Mouse (Mus musculus) layer of hippocampus, adult 2 months (tissue): ENCODE results near the gene Vps53. TPM values are rescaled to one million over a fixed set of nuclear protein-coding genes. Genes with fewer than 3 reads are reported as not detected.

Source experiments
- DNase-seq, 2 experiments: peaks; one replicate each; pipeline ENCODE4 v3.0.0; 2022; ENCODE audit warnings: low spot score in 2 of 2
- H3K27ac ChIP-seq: fragments of 200-600 bp; 2 replicates; pipeline ENCODE4 v1.8.1; 2022
- H3K4me3 ChIP-seq: fragments of 200-600 bp; 2 replicates; pipeline ENCODE4 v1.8.1; 2022; ENCODE audit warnings: mild to moderate bottlenecking
- CTCF ChIP-seq: fragments of 200-600 bp; conservative IDR thresholded peaks from 2 replicates; pipeline ENCODE4 v1.8.1; 2022; ENCODE audit warnings: antibody characterized with exemption, mild to moderate bottlenecking, moderate library complexity
- total RNA-seq, 2 experiments: library from RNA; stranded (reverse); gene quantifications; 2 replicates each; pipeline ENCODE4 v1.2.3; 2021

Vps53 gene
- total RNA-seq, 2 experiments from 2014 or later: 97.1 to 103 TPM

GRCm38 (mm10) chr11:76125386-76125785 is 54.1 kb downstream of the Vps53 start:
- no peak overlapping the region for H3K4me3 ChIP-seq
- TF ChIP-seq CTCF: no peak
- H3K27ac ChIP-seq: peak overlapping the region; percentile 7; the same call in 1 of the 2 replicates
- no peak for DNase-seq

DNA sequence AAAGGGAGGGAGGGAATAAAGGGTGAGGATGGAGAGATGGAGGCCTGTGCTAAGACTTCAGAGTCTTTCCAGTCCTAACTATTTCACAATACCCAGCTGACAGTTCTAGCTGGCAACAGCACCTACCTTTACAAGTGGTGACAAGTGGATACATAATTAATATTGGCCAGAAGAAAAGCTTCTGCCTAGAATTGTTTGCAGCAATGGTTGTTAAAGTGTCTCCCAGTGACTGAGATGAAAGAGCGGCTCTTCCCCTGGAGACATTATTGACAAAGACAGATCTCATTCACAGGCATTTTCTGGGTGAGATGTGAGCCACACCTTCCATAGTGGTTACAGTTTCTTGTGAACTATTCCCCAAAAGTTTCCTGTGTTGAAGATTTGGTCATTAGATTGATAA is 55.9 kb downstream of the Vps53 start:
- Histone ChIP-seq H3K4me3 (no peak overlapping the region), H3K27ac (peak overlapping the region; percentile 2; the same call in 1 of the 2 replicates)
- no peak for DNase-seq
- no peak for TF ChIP-seq CTCF

DNA sequence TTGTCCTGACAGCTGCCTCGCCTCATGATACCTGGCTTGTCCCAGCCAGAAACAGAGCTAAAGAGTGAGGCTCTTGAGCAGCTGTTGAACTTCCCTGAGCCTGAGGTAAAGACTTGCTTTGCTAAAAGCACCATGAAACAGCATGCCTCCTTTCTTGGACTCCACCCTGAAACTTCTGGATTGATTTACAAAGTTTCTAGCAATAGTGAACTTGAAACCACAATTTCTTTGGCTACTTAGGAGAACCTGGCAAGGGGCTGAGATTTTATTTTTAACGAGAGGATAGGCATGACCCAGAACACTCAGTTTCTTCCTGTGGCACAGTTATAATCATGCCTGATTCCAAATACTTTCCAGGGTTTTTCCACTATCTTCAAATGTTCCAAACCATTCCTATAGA is 56.9 kb downstream of the Vps53 start:
- TF ChIP-seq CTCF: no peak
- H3K4me3 ChIP-seq: no peak overlapping the region
- H3K27ac ChIP-seq: peak overlapping the region; percentile 87; the same call in 1 of the 2 replicates
- no peak for DNase-seq

GRCm38 (mm10) chr11:76121086-76121485 is 58.4 kb downstream of the Vps53 start:
- DNase-seq: no peak
- TF ChIP-seq CTCF: no peak
- H3K4me3 ChIP-seq: no peak overlapping the region
- peak overlapping the region; percentile 87 for H3K27ac ChIP-seq

- peak overlapping the region; percentile 87 for H3K27ac ChIP-seq
- no peak overlapping the region for H3K4me3 ChIP-seq
- DNase-seq: peak; percentile 13 to 58
- TF ChIP-seq CTCF: no peak
Observed at GRCm38 (mm10) chr11:76120407-76120901, 59.0 kb downstream of the Vps53 start.

GRCm38 (mm10) chr11:76110416-76110815 is 69.0 kb downstream of the Vps53 start:
- Histone ChIP-seq H3K27ac (no peak overlapping the region), H3K4me3 (no peak overlapping the region)
- no peak for TF ChIP-seq CTCF
- no peak for DNase-seq

DNA sequence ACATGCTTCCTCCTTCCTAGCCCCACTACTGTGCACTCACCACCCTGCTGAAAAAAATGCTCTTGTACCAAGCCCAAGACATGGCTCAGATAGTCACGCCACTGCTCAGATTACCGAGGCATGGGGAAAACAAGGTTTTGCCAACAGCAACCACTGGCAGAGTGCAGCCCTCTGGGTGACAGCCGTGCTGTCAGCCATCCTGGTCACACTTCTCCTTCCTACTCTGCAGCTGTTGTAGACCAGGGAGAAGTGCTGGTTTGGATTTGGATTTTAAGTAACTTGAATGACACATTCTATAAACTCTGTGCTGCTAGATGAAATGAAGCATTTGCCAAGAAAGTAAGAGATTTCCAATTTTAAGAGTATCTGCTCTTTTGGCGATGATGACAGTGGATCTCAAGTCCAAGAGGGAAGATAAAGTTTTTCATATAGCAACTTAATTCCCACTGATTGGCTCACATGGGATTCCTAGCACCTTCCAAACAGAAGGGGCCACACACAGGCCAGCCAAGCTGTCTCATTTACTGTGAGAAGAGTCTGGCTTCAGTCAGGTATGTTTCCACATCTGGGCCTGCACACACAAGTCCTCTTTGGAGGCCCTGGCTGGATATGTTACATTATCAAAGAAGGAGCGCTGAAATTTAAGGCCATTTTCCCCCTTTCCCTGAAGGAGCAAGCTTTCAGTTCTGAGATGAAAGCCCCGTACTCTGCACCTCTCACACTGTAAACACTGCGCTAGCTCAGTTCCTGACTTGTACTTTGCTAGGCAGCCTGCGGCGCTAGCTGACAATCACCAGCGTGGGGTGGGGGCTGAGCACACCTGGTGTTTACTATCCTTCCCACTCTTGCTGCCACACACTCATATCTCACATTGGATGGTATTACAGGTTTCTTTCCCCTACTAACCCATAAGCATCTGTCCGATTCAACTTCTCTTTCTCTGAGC is 72.6 kb downstream of the Vps53 start:
- no peak for DNase-seq
- TF ChIP-seq CTCF: no peak
- no peak overlapping the region for H3K4me3 ChIP-seq
- H3K27ac ChIP-seq: no peak overlapping the region

- no peak for TF ChIP-seq CTCF
- DNase-seq: no peak
Observed at GRCm38 (mm10) chr11:76101154-76101553, 78.3 kb downstream of the Vps53 start.

GRCm38 (mm10) chr11:76099193-76099975 is 80.1 kb downstream of the Vps53 start:
- no peak for DNase-seq
- peak overlapping the region; percentile 23; the same call in 1 of the 2 replicates for H3K27ac ChIP-seq
- TF ChIP-seq CTCF: no peak
- no peak overlapping the region for H3K4me3 ChIP-seq

More at GRCm38 (mm10) chr11:76101154-76101553, 78.3 kb downstream of the Vps53 start:
- no peak overlapping the region for H3K4me3 ChIP-seq
- no peak overlapping the region for H3K27ac ChIP-seq

GRCm38 (mm10) chr11:76093610-76094009 is 85.8 kb downstream of the Vps53 start:
- Histone ChIP-seq H3K27ac (no peak overlapping the region), H3K4me3 (no peak overlapping the region)
- no peak for DNase-seq
- peak; percentile 66 for TF ChIP-seq CTCF

GRCm38 (mm10) chr11:76089776-76090175 is 89.7 kb downstream of the Vps53 start:
- H3K27ac ChIP-seq: no peak overlapping the region
- no peak for TF ChIP-seq CTCF
- DNase-seq: no peak

DNA sequence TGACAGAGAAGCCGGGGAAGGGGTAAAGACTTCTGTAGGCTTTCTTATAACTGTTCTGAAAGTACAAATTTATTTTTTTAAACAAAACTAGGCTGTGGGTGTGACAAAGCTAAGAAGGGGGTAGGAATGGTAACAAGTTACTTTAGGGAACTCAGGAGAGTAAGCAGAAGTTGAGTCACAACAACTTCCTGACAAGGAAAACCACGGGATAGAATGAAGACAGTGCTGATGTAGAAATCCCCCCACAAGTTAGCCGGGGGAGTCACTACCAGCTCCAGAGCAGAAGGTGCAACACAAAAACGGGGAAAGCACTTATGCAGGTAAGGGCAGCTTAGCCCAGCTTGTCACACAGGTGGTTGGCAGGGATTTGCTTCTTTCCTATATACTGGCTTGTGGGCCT is 90.9 kb downstream of the Vps53 start:
- DNase-seq: no peak
- Histone ChIP-seq H3K27ac (no peak overlapping the region), H3K4me3 (no peak overlapping the region)
- TF ChIP-seq CTCF: no peak

More at GRCm38 (mm10) chr11:76089776-76090175, 89.7 kb downstream of the Vps53 start:
- H3K4me3 ChIP-seq: no peak overlapping the region
